Comparison of ENCODE assay signal across 14 mouse cellular contexts in genomic region chr2:72746476-72747215, GRCm38 (mm10).
DNase-seq lines count a peak whose midpoint lies in the region; ATAC-seq lines count a peak whose summit lies in the region.
"Had no signal": no experiment of that assay in that cellular context is flagged by ENCODE, and none has a peak within 500 bp of the region (broad histone marks: within the 10 kb centered on the region; RNA-seq: fewer than 3 reads in every experiment).

No protein-coding gene starts in this region.

- H3K27ac ChIP-seq in hindbrain, embryonic 14.5 days, result no peak overlapping the region
- H3K27ac ChIP-seq: heart, embryonic 15.5 days; hindbrain, embryonic 13.5 days; midbrain, embryonic 10.5 days had no signal

- no peak overlapping the region for H3K4me2 ChIP-seq in hindbrain, embryonic 14.5 days (replicated peaks)
- H3K4me2 ChIP-seq: heart, embryonic 15.5 days; hindbrain, embryonic 13.5 days had no signal

- H3K9ac ChIP-seq in hindbrain, embryonic 14.5 days, result no peak overlapping the region
- H3K9ac ChIP-seq: heart, embryonic 15.5 days; hindbrain, embryonic 13.5 days had no signal

- H3K36me3 ChIP-seq in hindbrain, embryonic 14.5 days (replicated peaks; ENCODE audit: control insufficient read depth, insufficient read depth), result no peaks in the 10 kb centered on the region
- H3K36me3 ChIP-seq: heart, embryonic 15.5 days; hindbrain, embryonic 13.5 days; midbrain, embryonic 10.5 days had no signal

- no peaks in the 10 kb centered on the region for H3K27me3 ChIP-seq in hindbrain, embryonic 14.5 days (ENCODE audit: control insufficient read depth, insufficient read depth, low read length)
- H3K27me3 ChIP-seq: heart, embryonic 15.5 days; hindbrain, embryonic 13.5 days had no signal

- DNase-seq in embryo, embryonic 10 days (ENCODE audit: low spot score), result peak; percentile 24
- DNase-seq in embryo, embryonic 9.5 days (ENCODE audit: extremely low spot score), result no peak
- DNase-seq in layer of hippocampus, postnatal 14 days (ENCODE audit: low spot score in 2 of 2), result peak; percentile 35 to 62
- no peak for DNase-seq in layer of hippocampus, adult 8-10 months (ENCODE audit: low spot score in 2 of 2)
- DNase-seq in cerebellum, postnatal 14 days, result peak; percentile 78 to 90
- peak; percentile 13 for DNase-seq in retina, embryonic 14.5 days (ENCODE audit: low spot score)
- DNase-seq in ovary, postnatal 10 days (ENCODE audit: low spot score), result no peak
- no peak for DNase-seq in hindbrain, embryonic 14.5 days (ENCODE audit: low spot score)
- DNase-seq: adrenal gland, postnatal 36 days; kidney, adult 9 months had no signal

- no peak overlapping the region for H3K4me3 ChIP-seq in hindbrain, embryonic 14.5 days (replicated peaks; ENCODE audit: low read length)
- H3K4me3 ChIP-seq: heart, embryonic 15.5 days; hindbrain, embryonic 13.5 days; midbrain, embryonic 10.5 days had no signal

- WGBS in hindbrain, embryonic 14.5 days, result 66% methylated on average over 16 of the region's 16 CpGs

- H3K9me3 ChIP-seq in hindbrain, embryonic 14.5 days (ENCODE audit: control insufficient read depth, low read length), result no peaks in the 10 kb centered on the region
- H3K9me3 ChIP-seq: heart, embryonic 15.5 days; hindbrain, embryonic 13.5 days; midbrain, embryonic 10.5 days had no signal

- 0 out of 2 replicates have a peak, but pooled peaks cover 4% of the 10 kb centered on the region for H3K4me1 ChIP-seq in hindbrain, embryonic 14.5 days (replicated peaks; ENCODE audit: control insufficient read depth, insufficient read depth, low read length)
- H3K4me1 ChIP-seq: midbrain, embryonic 10.5 days had no signal

- no peak for ATAC-seq in hindbrain, embryonic 14.5 days (ENCODE audit: low FRiP score)
- ATAC-seq: lung, postnatal 0 days had no signal

Comparison
In these comparisons a context has a peak if more than half of its experiments do, and no peak if none do; other contexts are left out.
1. DNase-seq: peak in embryo, embryonic 10 days (single experiment), layer of hippocampus, postnatal 14 days (2 of 2), cerebellum, postnatal 14 days (2 of 2) and retina, embryonic 14.5 days (single experiment); none in embryo, embryonic 9.5 days (single experiment), layer of hippocampus, adult 8-10 months (0 of 2), ovary, postnatal 10 days (single experiment) and hindbrain, embryonic 14.5 days (single experiment).